In the genomic region with DNA sequence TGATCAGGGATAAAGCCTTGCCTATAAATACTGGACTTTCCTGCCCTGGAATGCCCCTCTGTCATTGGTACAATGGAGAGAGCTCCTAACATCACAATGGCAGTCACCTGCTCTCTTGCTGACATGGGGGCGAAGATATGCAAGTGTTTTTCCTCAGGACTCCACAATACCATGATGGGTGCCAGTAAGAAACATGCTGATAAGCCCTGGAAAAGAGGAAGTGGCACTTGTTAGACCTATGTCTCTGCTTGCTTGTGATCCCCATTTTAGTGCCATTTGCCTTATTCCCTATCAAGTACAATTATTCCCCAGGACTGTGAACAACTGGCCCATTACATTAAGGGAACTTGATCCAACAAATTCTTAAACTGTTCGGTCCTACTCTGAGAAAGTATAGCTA, we compare ENCODE assay signal across 28 mouse cellular contexts. TPM values are rescaled to one million over a fixed set of nuclear protein-coding genes. Genes with fewer than 3 reads are reported as not detected.
DNase-seq lines count a peak whose midpoint lies in the region; ATAC-seq lines count a peak whose summit lies in the region.
"Had no signal": no experiment of that assay in that cellular context is flagged by ENCODE, and none has a peak within 500 bp of the region (broad histone marks: within the 10 kb centered on the region; RNA-seq: fewer than 3 reads in every experiment).

No protein-coding gene starts in this region.

- H3K4me1 ChIP-seq in liver, embryonic 15.5 days (replicated peaks): peaks cover 22% of the 10 kb centered on the region
- peaks cover 4% of the 10 kb centered on the region for H3K4me1 ChIP-seq in liver, embryonic 11.5 days (replicated peaks; ENCODE audit: control insufficient read depth, insufficient read depth, low read length)
- H3K4me1 ChIP-seq: embryonic facial prominence, embryonic 13.5 days; embryonic facial prominence, embryonic 15.5 days; forebrain, embryonic 10.5 days; forebrain, embryonic 12.5 days had no signal

- H3K36me3 ChIP-seq in liver, embryonic 15.5 days (replicated peaks): no peaks in the 10 kb centered on the region
- H3K36me3 ChIP-seq in liver, embryonic 11.5 days (ENCODE audit: control insufficient read depth, insufficient read depth, low read length): no peaks in the 10 kb centered on the region
- H3K36me3 ChIP-seq: embryonic facial prominence, embryonic 13.5 days; embryonic facial prominence, embryonic 15.5 days; forebrain, embryonic 10.5 days; forebrain, embryonic 12.5 days; G1E had no signal

- H3K4me3 ChIP-seq in liver, embryonic 15.5 days (replicated peaks): no peak overlapping the region
- no peak overlapping the region for H3K4me3 ChIP-seq in liver, embryonic 11.5 days (ENCODE audit: low read depth, low read length)
- H3K4me3 ChIP-seq: embryonic facial prominence, embryonic 13.5 days; embryonic facial prominence, embryonic 15.5 days; erythroblast, embryonic 14.5 days; forebrain, embryonic 10.5 days; forebrain, embryonic 12.5 days had no signal

- DNase-seq in liver, embryonic 11.5 days (ENCODE audit: low spot score): no peak
- peak; percentile 62 for DNase-seq in MEL-GATA-1-ER (ENCODE audit: extremely low read depth, low read depth)
- no peak for DNase-seq in embryo, embryonic 10 days (ENCODE audit: low spot score)
- no peak for DNase-seq in heart, postnatal 36 days
- DNase-seq: adrenal gland, adult 8-10 months; adrenal gland, postnatal 14 days; adrenal gland, postnatal 36 days; cerebellum, adult 11-12 months; cerebellum, adult 2 months; cerebellum, adult 9-10 months; cerebellum, postnatal 10 days; cerebellum, postnatal 25 days; embryo, embryonic 11 days had no signal

- H3K27ac ChIP-seq in liver, embryonic 15.5 days (replicated peaks): no peak overlapping the region
- no peak overlapping the region for H3K27ac ChIP-seq in liver, embryonic 11.5 days (ENCODE audit: low read depth, low read length)
- H3K27ac ChIP-seq: embryonic facial prominence, embryonic 13.5 days; embryonic facial prominence, embryonic 15.5 days; forebrain, embryonic 10.5 days; forebrain, embryonic 12.5 days had no signal

- no peak overlapping the region for H3K9ac ChIP-seq in liver, embryonic 15.5 days
- H3K9ac ChIP-seq in liver, embryonic 11.5 days (ENCODE audit: low read depth, low read length): no peak overlapping the region
- H3K9ac ChIP-seq: embryonic facial prominence, embryonic 13.5 days; embryonic facial prominence, embryonic 15.5 days; forebrain, embryonic 12.5 days had no signal

- intact Hi-C loops in heart, postnatal 36 days (cut with DNase I): loop anchor here (10.0 kb wide), 1 partner anchor 376 kb away; a partner anchor contains a TSS

- H3K4me2 ChIP-seq in liver, embryonic 15.5 days: peak overlapping the region; percentile 4; the same call in 1 of the 2 replicates
- no peak overlapping the region for H3K4me2 ChIP-seq in liver, embryonic 11.5 days
- H3K4me2 ChIP-seq: embryonic facial prominence, embryonic 13.5 days; embryonic facial prominence, embryonic 15.5 days; forebrain, embryonic 12.5 days had no signal

- no peak for ATAC-seq in liver, embryonic 15.5 days (ENCODE audit: insufficient read depth)
- no peak for ATAC-seq in liver, embryonic 11.5 days (replicated peaks; ENCODE audit: low FRiP score)
- ATAC-seq in granulocyte monocyte progenitor cell, adult 5-6 weeks (replicated peaks; ENCODE audit: poor library complexity, severe bottlenecking): peak; percentile 52
- ATAC-seq in CD4-positive, CD25-positive, alpha-beta regulatory T cell, adult 4 months: no peak
- ATAC-seq: activated CD4-positive, CD25-positive, alpha-beta regulatory T cell, adult 4 months; forebrain, embryonic 14.5 days; forebrain, embryonic 16.5 days; Patski had no signal

- WGBS in liver, embryonic 15.5 days (ENCODE audit: insufficient replicate concordance): 60% methylated on average over 2 of the region's 2 CpGs
- 78% methylated on average over 2 of the region's 2 CpGs for WGBS in liver, embryonic 11.5 days

- H3K9me3 ChIP-seq in liver, embryonic 15.5 days (replicated peaks): no peaks in the 10 kb centered on the region
- H3K9me3 ChIP-seq in liver, embryonic 11.5 days (ENCODE audit: control insufficient read depth, low read length): no peaks in the 10 kb centered on the region
- H3K9me3 ChIP-seq: embryonic facial prominence, embryonic 13.5 days; embryonic facial prominence, embryonic 15.5 days; forebrain, embryonic 10.5 days; forebrain, embryonic 12.5 days; G1E had no signal

- no peaks in the 10 kb centered on the region for H3K27me3 ChIP-seq in liver, embryonic 15.5 days
- no peaks in the 10 kb centered on the region for H3K27me3 ChIP-seq in liver, embryonic 11.5 days (replicated peaks; ENCODE audit: control insufficient read depth, insufficient read depth, low read length)
- H3K27me3 ChIP-seq: embryonic facial prominence, embryonic 13.5 days; embryonic facial prominence, embryonic 15.5 days; forebrain, embryonic 12.5 days; Patski had no signal

RNA-seq across cellular contexts. Expression of a gene that starts 5.3 kb away (rescaled TPM):
- polyA plus RNA-seq in liver, embryonic 15.5 days (2015; fragmentation: Nextera tagmentation; extraction: Ambion mirVana): 40.5 and 43.3 TPM in 2 replicates
- 52.8 and 63.7 TPM in 2 replicates for polyA plus RNA-seq in liver, embryonic 11.5 days (2014; fragmentation: Nextera tagmentation; extraction: Ambion mirVana)
- total RNA-seq in granulocyte monocyte progenitor cell, adult 5-6 weeks (2014; fragmentation: Nextera tagmentation): 25.6 and 32.1 TPM in 2 replicates
- 18.3 and 33.1 TPM in 2 replicates for total RNA-seq in granulocyte monocyte progenitor cell, adult 5-6 weeks (2017)
- 10 to 100 TPM; 18.9 to 27.3 TPM for polyA plus RNA-seq in CD4-positive, CD25-positive, alpha-beta regulatory T cell, adult 4 months (2017; shearing (Covaris generic))
- total RNA-seq in heart, postnatal 36 days (2021): 100 to 1,000 TPM; 308 to 324 TPM

RNA-seq across cellular contexts. Expression of a gene that starts 39.1 kb away (rescaled TPM):
- 29.2 and 34.8 TPM in 2 replicates for polyA plus RNA-seq in liver, embryonic 15.5 days (2015; fragmentation: Nextera tagmentation; extraction: Ambion mirVana)
- 89.2 and 90.7 TPM in 2 replicates for polyA plus RNA-seq in liver, embryonic 11.5 days (2014; fragmentation: Nextera tagmentation; extraction: Ambion mirVana)
- 34.9 and 73.6 TPM in 2 replicates for total RNA-seq in granulocyte monocyte progenitor cell, adult 5-6 weeks (2014; fragmentation: Nextera tagmentation)
- total RNA-seq in granulocyte monocyte progenitor cell, adult 5-6 weeks (2017): 57.4 and 97.8 TPM in 2 replicates
- 10 to 100 TPM; 51.0 to 63.0 TPM for polyA plus RNA-seq in CD4-positive, CD25-positive, alpha-beta regulatory T cell, adult 4 months (2017; shearing (Covaris generic))
- 10 to 100 TPM; 53.2 to 54.3 TPM for total RNA-seq in heart, postnatal 36 days (2021)

RNA-seq across cellular contexts. Expression of a gene that starts 39.4 kb away (rescaled TPM):
- polyA plus RNA-seq in liver, embryonic 15.5 days (2015; fragmentation: Nextera tagmentation; extraction: Ambion mirVana): not detected in 2 replicates
- polyA plus RNA-seq in liver, embryonic 11.5 days (2014; fragmentation: Nextera tagmentation; extraction: Ambion mirVana): not detected in 2 replicates
- not detected in 2 replicates for total RNA-seq in granulocyte monocyte progenitor cell, adult 5-6 weeks (2014; fragmentation: Nextera tagmentation)
- not detected in 2 replicates for total RNA-seq in granulocyte monocyte progenitor cell, adult 5-6 weeks (2017)
- not detected for polyA plus RNA-seq in CD4-positive, CD25-positive, alpha-beta regulatory T cell, adult 4 months (2017; shearing (Covaris generic))
- under 1 TPM; 0.27 to 0.33 TPM for total RNA-seq in heart, postnatal 36 days (2021)
- total RNA-seq: CH12.LX had no signal
- polyA plus RNA-seq: C2C12; embryonic facial prominence, embryonic 13.5 days; erythroblast, embryonic 14.5 days; forebrain, embryonic 12.5 days; forebrain, embryonic 14.5 days; forebrain, embryonic 16.5 days; G1E had no signal

RNA-seq across cellular contexts. Expression of a gene that starts 49.2 kb away (rescaled TPM):
- polyA plus RNA-seq in liver, embryonic 15.5 days (2015; fragmentation: Nextera tagmentation; extraction: Ambion mirVana): 62.0 and 80.4 TPM in 2 replicates
- polyA plus RNA-seq in liver, embryonic 11.5 days (2014; fragmentation: Nextera tagmentation; extraction: Ambion mirVana): 215 and 224 TPM in 2 replicates
- total RNA-seq in granulocyte monocyte progenitor cell, adult 5-6 weeks (2014; fragmentation: Nextera tagmentation): 244 and 294 TPM in 2 replicates
- total RNA-seq in granulocyte monocyte progenitor cell, adult 5-6 weeks (2017): 322 and 356 TPM in 2 replicates
- 100 to 1,000 TPM; 109 to 118 TPM for polyA plus RNA-seq in CD4-positive, CD25-positive, alpha-beta regulatory T cell, adult 4 months (2017; shearing (Covaris generic))
- total RNA-seq in heart, postnatal 36 days (2021): 10 to 100 TPM; 43.0 to 43.5 TPM
